ENCODE assay signal across 19 mouse cellular contexts in genomic region chr3:109765141-109765540, GRCm38 (mm10).
DNase-seq lines count a peak whose midpoint lies in the region; ATAC-seq and TF ChIP-seq lines count a peak whose summit lies in the region.
"Had no signal": no experiment of that assay in that cellular context is flagged by ENCODE, and none has a peak within 500 bp of the region (broad histone marks: within the 10 kb centered on the region; RNA-seq: fewer than 3 reads in every experiment).

No protein-coding gene starts in this region.

- H3K9me3 ChIP-seq in heart, embryonic 13.5 days = no peaks in the 10 kb centered on the region
- H3K9me3 ChIP-seq in liver, postnatal 0 days (ENCODE audit: low read length) = no peaks in the 10 kb centered on the region
- H3K9me3 ChIP-seq: embryonic facial prominence, embryonic 15.5 days; forebrain, embryonic 10.5 days; hindbrain, embryonic 15.5 days had no signal

- no peak for ATAC-seq in heart, embryonic 13.5 days (ENCODE audit: extremely low read depth, insufficient number of reproducible peaks, low FRiP score, low TSS enrichment)
- ATAC-seq in liver, postnatal 0 days = no peak
- ATAC-seq: forebrain, embryonic 14.5 days; intestine, embryonic 16.5 days had no signal

- no peaks in the 10 kb centered on the region for H3K36me3 ChIP-seq in heart, embryonic 13.5 days
- no peaks in the 10 kb centered on the region for H3K36me3 ChIP-seq in myocyte (ENCODE audit: control insufficient read depth, insufficient read depth)
- H3K36me3 ChIP-seq in liver, postnatal 0 days (replicated peaks; ENCODE audit: insufficient read depth, low read length) = no peaks in the 10 kb centered on the region
- H3K36me3 ChIP-seq: embryonic facial prominence, embryonic 15.5 days; forebrain, embryonic 10.5 days; hindbrain, embryonic 15.5 days had no signal

- no peak for TF ChIP-seq POLR2A in myocyte (IDR thresholded peaks at IDR 0.05; ENCODE audit: insufficient read length, low read depth)

- H3K4me3 ChIP-seq in heart, embryonic 13.5 days = no peak overlapping the region
- no peak overlapping the region for H3K4me3 ChIP-seq in myocyte
- no peak overlapping the region for H3K4me3 ChIP-seq in liver, postnatal 0 days (ENCODE audit: low read depth, low read length)
- H3K4me3 ChIP-seq: embryonic facial prominence, embryonic 15.5 days; erythroblast, embryonic 14.5 days; forebrain, embryonic 10.5 days; hindbrain, embryonic 15.5 days had no signal

- 11% methylated on average over 4 of the region's 4 CpGs for WGBS in heart, embryonic 13.5 days
- 64% methylated on average over 4 of the region's 4 CpGs for WGBS in liver, postnatal 0 days (ENCODE audit: insufficient replicate concordance)

- no peaks in the 10 kb centered on the region for H3K79me2 ChIP-seq in myocyte (ENCODE audit: control insufficient read depth, insufficient read depth)

- no peak for DNase-seq in heart, postnatal 14 days
- DNase-seq in 3134 (ENCODE audit: extremely low read depth, insufficient read length, low spot score) (peak; percentile 9), 3T3-L1 (ENCODE audit: low read depth, low spot score) (peak; percentile 91)
- DNase-seq in liver, postnatal 0 days = no peak
- DNase-seq: adrenal gland, adult 8-10 months; adrenal gland, postnatal 36 days; embryo, embryonic 11 days; gastrocnemius, postnatal 36 days; heart, adult 11 months; kidney, adult 2 months had no signal

- no peak overlapping the region for H3ac ChIP-seq in myocyte (ENCODE audit: control insufficient read depth, insufficient read length)

- intact Hi-C loops in heart, postnatal 14 days (cut with DNase I) = no loop called here

- no peak for TF ChIP-seq CTCF in liver, postnatal 0 days (IDR thresholded peaks at IDR 0.05; ENCODE audit: low read depth)

- peaks cover 31% of the 10 kb centered on the region for H3K4me1 ChIP-seq in heart, embryonic 13.5 days
- H3K4me1 ChIP-seq in liver, postnatal 0 days (ENCODE audit: insufficient read depth) = no peaks in the 10 kb centered on the region
- H3K4me1 ChIP-seq: embryonic facial prominence, embryonic 15.5 days; forebrain, embryonic 10.5 days; hindbrain, embryonic 15.5 days had no signal

- H3K27me3 ChIP-seq in heart, embryonic 13.5 days (replicated peaks) = no peaks in the 10 kb centered on the region
- H3K27me3 ChIP-seq in myocyte (ENCODE audit: control insufficient read depth, insufficient read depth, insufficient read length) = no peaks in the 10 kb centered on the region
- no peaks in the 10 kb centered on the region for H3K27me3 ChIP-seq in liver, postnatal 0 days (ENCODE audit: insufficient read depth, low read length)
- H3K27me3 ChIP-seq: CH12.LX; embryonic facial prominence, embryonic 15.5 days; hindbrain, embryonic 15.5 days had no signal

- H3K27ac ChIP-seq in heart, embryonic 13.5 days (replicated peaks) = peak overlapping the region; percentile 51; the same call in 1 of the 2 replicates
- no peak overlapping the region for H3K27ac ChIP-seq in liver, postnatal 0 days (ENCODE audit: low read depth)
- H3K27ac ChIP-seq: embryonic facial prominence, embryonic 15.5 days; forebrain, embryonic 10.5 days; hindbrain, embryonic 15.5 days had no signal

- H3K9ac ChIP-seq in heart, embryonic 13.5 days = no peak overlapping the region
- no peak overlapping the region for H3K9ac ChIP-seq in liver, postnatal 0 days (replicated peaks)
- H3K9ac ChIP-seq: embryonic facial prominence, embryonic 15.5 days; hindbrain, embryonic 15.5 days had no signal

- peak overlapping the region; percentile 30 for H3K4me2 ChIP-seq in heart, embryonic 13.5 days
- H3K4me2 ChIP-seq in myocyte (ENCODE audit: low read depth) = peak overlapping the region; percentile 40
- H3K4me2 ChIP-seq in liver, postnatal 0 days (ENCODE audit: low read depth, low read length) = no peak overlapping the region
- H3K4me2 ChIP-seq: embryonic facial prominence, embryonic 15.5 days; hindbrain, embryonic 15.5 days had no signal

- no peak for TF ChIP-seq EP300 in liver, postnatal 0 days (IDR thresholded peaks at IDR 0.05; ENCODE audit: low read depth)

TF ChIP-seq in myocyte, 11 proteins besides CTCF, POLR2A, EP300 and RAD21:
- no peak for TF ChIP-seq REST (IDR thresholded peaks at IDR 0.05; ENCODE audit: insufficient read depth, insufficient read length)
- TF ChIP-seq MYOD1 (IDR thresholded peaks at IDR 0.05; ENCODE audit: control insufficient read depth in 1 of 3, insufficient read length in 2 of 3, low read depth in 2 of 3) = peak in 1 of 3 experiments; percentile 18
- TF ChIP-seq USF1 (IDR thresholded peaks at IDR 0.05; ENCODE audit: low read depth) = no peak
- no peak for TF ChIP-seq MYOG (IDR thresholded peaks at IDR 0.05; ENCODE audit: control insufficient read depth in 1 of 3, insufficient read depth in 1 of 3, insufficient read length in 2 of 3, low read depth in 2 of 3)
- TF ChIP-seq TCF12 (IDR thresholded peaks at IDR 0.05; ENCODE audit: insufficient read depth, poor library complexity, severe bottlenecking) = peak; percentile 9

Comparison
In these comparisons a context has a peak if more than half of its experiments do, and no peak if none do; other contexts are left out.
1. DNase-seq: peak in 3134 (single experiment) and 3T3-L1 (single experiment); none in heart, postnatal 14 days (0 of 2) and liver, postnatal 0 days (single experiment).